Mouse (Mus musculus): ENCODE data around the gene Ak8.

- TF ChIP-seq TCF12 (IDR thresholded peaks at IDR 0.05; ENCODE audit: low read depth, low read length) (no peak), CTCF (IDR thresholded peaks at IDR 0.05 in 2 of 3, conservative IDR thresholded peaks at IDR 0.05 in 1 of 3; ENCODE audit: control insufficient read depth in 1 of 3, insufficient read depth in 1 of 3, low read depth in 2 of 3, low read length in 3 of 3, poor library complexity in 1 of 3, severe bottlenecking in 1 of 3) (no peak), MAZ (IDR thresholded peaks at IDR 0.05; ENCODE audit: low read depth, low read length) (no peak), EP300 (IDR thresholded peaks at IDR 0.05; ENCODE audit: low read depth in 1 of 2, low read length in 2 of 2) (no peak), TAL1 (IDR thresholded peaks at IDR 0.05; ENCODE audit: low read length) (no peak), GATA1 (IDR thresholded peaks at IDR 0.05; ENCODE audit: low read depth, low read length) (no peak), POLR2A (IDR thresholded peaks at IDR 0.05; ENCODE audit: control insufficient read depth in 1 of 2, insufficient read depth in 1 of 2, low read depth in 1 of 2, low read length in 2 of 2, poor library complexity in 1 of 2) (no peak), MYC (IDR thresholded peaks at IDR 0.05; ENCODE audit: low read depth, low read length) (no peak), MAFK (IDR thresholded peaks at IDR 0.05; ENCODE audit: borderline replicate concordance, low read depth, low read length) (no peak), JUND (IDR thresholded peaks at IDR 0.05; ENCODE audit: low read depth, low read length) (no peak), NELFE (IDR thresholded peaks at IDR 0.05; ENCODE audit: low read depth, low read length) (no peak)
These were observed 148.9 kb downstream of the Ak8 start for GRCm38 (mm10) chr2:28848879-28849278.
